Mouse (Mus musculus) liver, embryonic 14.5 days (tissue): Measurements from ENCODE around the gene Cbll1. TPM values are rescaled to one million over a fixed set of nuclear protein-coding genes. Genes with fewer than 3 reads are reported as not detected.

Experiments
- ATAC-seq: fragments of 200-750 bp; cut with Nextera tagmentation; 2 replicates; pipeline ENCODE4 v1.8.0; 2017; ENCODE audit warnings: moderate number of reproducible peaks, mild to moderate bottlenecking, moderate library complexity; ENCODE audit not compliant: insufficient read depth
- DNase-seq, 3 experiments: peaks; one replicate each; pipeline ENCODE4 v3.0.0-alpha.2; 2012 to 2013; ENCODE audit warnings: low read depth in 3 of 3, low spot score in 3 of 3
- H3K27ac ChIP-seq: fragments of 300-500 bp; sonication (generic); 2 replicates; pipeline ENCODE4 v1.5.1; 2014; ENCODE audit warnings: moderate library complexity, mild to moderate bottlenecking, control low read depth, inconsistent platforms
- H3K27me3 ChIP-seq: fragments of 300-500 bp; sonication (generic); 2 replicates; pipeline ENCODE4 v1.6.1; 2014; ENCODE audit warnings: mild to moderate bottlenecking, low read length, moderate library complexity; ENCODE audit not compliant: control insufficient read depth, insufficient read depth
- H3K36me3 ChIP-seq: fragments of 300-500 bp; sonication (generic); replicated peaks from 2 replicates; pipeline ENCODE4 v1.6.1; 2014; ENCODE audit warnings: low read depth; ENCODE audit not compliant: control insufficient read depth, insufficient read depth
- H3K4me1 ChIP-seq, 2 experiments: fragments of 200-500 bp in 1 of 2; fragments of 300-500 bp in 1 of 2; sonication (generic) in 1 of 2; replicated peaks; 2 replicates each; pipeline ENCODE4 v1.6.1; 2012 to 2014; ENCODE audit warnings: antibody characterized with exemption in 1 of 2, inconsistent platforms in 1 of 2, low read length in 1 of 2; ENCODE audit not compliant: control insufficient read depth in 2 of 2, insufficient read depth in 2 of 2
- H3K4me2 ChIP-seq: fragments of 300-500 bp; sonication (generic); 2 replicates; pipeline ENCODE4 v1.6.1; 2014; ENCODE audit warnings: low read depth, mild to moderate bottlenecking, control low read depth, moderate library complexity
- H3K4me3 ChIP-seq, 2 experiments: fragments of 200-500 bp in 1 of 2; fragments of 300-500 bp in 1 of 2; sonication (generic) in 1 of 2; 2 replicates each; pipeline ENCODE4 v1.5.1; 2012 to 2014; ENCODE audit warnings: low read depth in 2 of 2, low read length in 2 of 2, mild to moderate bottlenecking in 2 of 2, control low read depth in 1 of 2, inconsistent platforms in 1 of 2, moderate library complexity in 1 of 2; ENCODE audit not compliant: insufficient read depth in 1 of 2
- H3K9ac ChIP-seq: fragments of 300-500 bp; sonication (generic); replicated peaks from 2 replicates; pipeline ENCODE4 v1.6.1; 2014; ENCODE audit warnings: mild to moderate bottlenecking, control low read depth, moderate library complexity
- H3K9me3 ChIP-seq: fragments of 300-500 bp; sonication (generic); 2 replicates; pipeline ENCODE4 v1.6.1; 2016; ENCODE audit warnings: low read length, mixed read lengths; ENCODE audit not compliant: control insufficient read depth
- CTCF ChIP-seq: IDR thresholded peaks from 2 replicates; pipeline ENCODE4 v1.5.1; 2016; ENCODE audit warnings: antibody characterized with exemption, low read depth, control low read depth
- EP300 ChIP-seq: IDR thresholded peaks from 2 replicates; pipeline ENCODE4 v1.6.1; 2016; ENCODE audit warnings: antibody characterized with exemption, low read depth
- WGBS: fragments of 180-500 bp; shearing (Covaris S2); extraction: QIAGEN DNeasy Blood & Tissue Kit; methylation state at CpG from one replicate; pipeline ENCODE4 v1.1.7; 2014; ENCODE audit not compliant: insufficient replicate concordance; 5-methylcytosine and 5-hydroxymethylcytosine counted together
- polyA plus RNA-seq, 2 experiments: library from polyadenylated mRNA; depleted of rRNA in 1 of 2; stranded (reverse) in 1 of 2; unstranded in 1 of 2; fragments of >200 nt; fragmentation: Nextera tagmentation in 1 of 2; extraction: Ambion mirVana in 1 of 2; gene quantifications; 2 replicates each; pipeline versions ENCODE4 v1.2.1 to v1.2.3; 2012 to 2014

The Cbll1 gene
- polyA plus RNA-seq, 2 experiments, result 2.7 to 7.0 TPM

- Histone ChIP-seq H3K9ac (no peak overlapping the region), H3K27me3 (no peaks in the 10 kb centered on the region; the same call in 1 of the 2 replicates), H3K4me3 (no peak overlapping the region), H3K4me2 (no peak overlapping the region), H3K27ac (no peak overlapping the region), H3K4me1 (no peaks in the 10 kb centered on the region), H3K9me3 (no peaks in the 10 kb centered on the region), H3K36me3 (no peaks in the 10 kb centered on the region)
- TF ChIP-seq CTCF, result no peak
- TF ChIP-seq EP300, result no peak
- 59% methylated on average over 6 of the region's 6 CpGs for WGBS
- DNase-seq, result no peak
- ATAC-seq, result no peak
Observed at GRCm38 (mm10) chr12:31508496-31508895, 9.1 kb upstream of the Cbll1 start.

GRCm38 (mm10) chr12:31507718-31508364 is 8.4 kb upstream of the Cbll1 start:
- Histone ChIP-seq H3K36me3 (no peaks in the 10 kb centered on the region), H3K9ac (no peak overlapping the region), H3K27ac (no peak overlapping the region), H3K9me3 (no peaks in the 10 kb centered on the region), H3K4me1 (no peaks in the 10 kb centered on the region), H3K4me2 (no peak overlapping the region), H3K27me3 (no peaks in the 10 kb centered on the region; the same call in 1 of the 2 replicates), H3K4me3 (no peak overlapping the region)
- DNase-seq, result peak in 1 of 3 experiments; percentile 6
- no peak for TF ChIP-seq EP300
- TF ChIP-seq CTCF, result peak; percentile 43; the same call in 1 of the 2 replicates
- WGBS, result 32% methylated on average over 6 of the region's 6 CpGs
- ATAC-seq, result no peak

- Histone ChIP-seq H3K4me1 (peaks cover under 1 to 5% of the 10 kb centered on the region in 2 experiments; a peak in 3 of 4 replicates), H3K4me2 (no peak overlapping the region), H3K9me3 (no peaks in the 10 kb centered on the region), H3K4me3 (no peak overlapping the region), H3K27ac (no peak overlapping the region), H3K36me3 (no peaks in the 10 kb centered on the region), H3K9ac (no peak overlapping the region), H3K27me3 (no peaks in the 10 kb centered on the region; the same call in 1 of the 2 replicates)
- no peak for DNase-seq
- TF ChIP-seq EP300 (no peak), CTCF (peak; percentile 69)
- ATAC-seq, result no peak
Observed at GRCm38 (mm10) chr12:31503211-31503610, 3.8 kb upstream of the Cbll1 start.

- ATAC-seq, result no peak
- no peak overlapping the region for H3K9ac ChIP-seq
- H3K4me1 ChIP-seq, result peaks cover 5 to 7% of the 10 kb centered on the region in 2 experiments; a peak in 3 of 4 replicates
- DNase-seq, result no peak
- no peaks in the 10 kb centered on the region for H3K36me3 ChIP-seq
- 25% methylated on average over 4 of the region's 4 CpGs for WGBS
- no peaks in the 10 kb centered on the region; the same call in 1 of the 2 replicates for H3K27me3 ChIP-seq
- no peak overlapping the region for H3K4me3 ChIP-seq
- no peak overlapping the region for H3K27ac ChIP-seq
- TF ChIP-seq CTCF (no peak), EP300 (no peak)
- no peaks in the 10 kb centered on the region for H3K9me3 ChIP-seq
- H3K4me2 ChIP-seq, result no peak overlapping the region
Observed at GRCm38 (mm10) chr12:31501266-31501665, 1.9 kb upstream of the Cbll1 start.

GRCm38 (mm10) chr12:31500196-31500595 is 780 bp upstream of the Cbll1 start:
- Histone ChIP-seq H3K9me3 (no peaks in the 10 kb centered on the region), H3K36me3 (no peaks in the 10 kb centered on the region), H3K27me3 (no peaks in the 10 kb centered on the region; the same call in 1 of the 2 replicates), H3K4me1 (peaks cover 5 to 7% of the 10 kb centered on the region in 2 experiments; a peak in 3 of 4 replicates), H3K4me3 (peak overlapping the region; percentile 83 to 86), H3K4me2 (peak overlapping the region; percentile 95), H3K9ac (peak overlapping the region; percentile 68), H3K27ac (peak overlapping the region; percentile 7; the same call in 1 of the 2 replicates)
- 12% methylated on average over 12 of the region's 12 CpGs for WGBS
- TF ChIP-seq EP300, result no peak
- no peak for TF ChIP-seq CTCF
- ATAC-seq (peak; percentile 11; the same call in 1 of the 2 replicates), DNase-seq (no peak)
